Mouse (Mus musculus): Measurements from ENCODE around the gene Rpn1. TPM values are rescaled to one million over a fixed set of nuclear protein-coding genes. Genes with fewer than 3 reads are reported as not detected.

The Rpn1 gene
- total RNA-seq, 2 experiments from 2014 or later, result 169 to 184 TPM

DNA sequence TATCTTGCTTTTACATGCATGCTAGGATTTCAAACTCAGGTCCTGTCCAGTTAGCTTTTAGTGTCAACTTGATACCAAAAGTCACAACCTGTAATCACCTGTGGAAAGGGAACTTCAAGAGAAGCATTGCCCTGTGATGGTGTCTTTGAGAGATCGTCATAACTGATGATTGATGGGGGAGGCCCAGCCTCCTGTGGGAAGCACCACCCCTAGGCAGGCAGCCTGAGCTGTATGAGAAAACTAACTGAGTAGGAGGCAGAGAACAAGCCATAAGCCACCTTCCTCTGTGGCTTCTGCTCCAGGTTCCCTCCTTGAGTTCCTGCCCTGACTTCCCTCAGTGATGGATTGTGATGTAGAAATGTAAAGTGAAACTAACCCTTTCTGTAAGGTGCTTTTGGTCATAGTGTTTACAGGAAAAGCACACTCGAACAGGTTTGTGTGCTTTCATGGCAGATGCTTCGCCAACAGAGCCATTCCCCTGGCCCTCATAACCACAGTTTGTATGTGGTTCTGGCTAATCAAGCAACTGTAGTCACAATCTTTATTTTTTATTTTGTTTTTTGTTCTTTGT is 20.1 kb upstream of the Rpn1 start:
- no peak for DNase-seq (ENCODE audit: low spot score in 2 of 2)

DNA sequence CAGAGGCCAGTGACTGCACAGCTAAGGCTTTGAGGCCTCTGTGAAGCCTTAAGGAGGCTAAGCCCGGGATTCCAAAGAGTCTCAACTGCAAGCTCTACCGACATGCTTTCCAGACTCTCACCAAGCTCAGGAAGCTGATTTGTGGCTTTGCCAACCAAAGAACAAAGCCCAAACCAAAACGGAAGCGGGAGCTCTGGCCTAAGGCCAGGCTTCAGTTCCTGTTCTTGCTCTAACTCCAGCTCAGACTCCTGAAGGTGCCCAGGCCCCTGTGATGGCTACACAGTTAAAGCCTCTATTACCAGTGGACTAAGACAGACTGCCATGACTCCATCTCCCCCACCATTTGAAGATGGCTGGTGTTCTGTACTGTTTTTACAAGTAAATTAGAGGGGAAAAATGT is 19.2 kb upstream of the Rpn1 start:
- DNase-seq (ENCODE audit: low spot score in 2 of 2), result peak in 1 of 2 experiments; percentile 18

DNA sequence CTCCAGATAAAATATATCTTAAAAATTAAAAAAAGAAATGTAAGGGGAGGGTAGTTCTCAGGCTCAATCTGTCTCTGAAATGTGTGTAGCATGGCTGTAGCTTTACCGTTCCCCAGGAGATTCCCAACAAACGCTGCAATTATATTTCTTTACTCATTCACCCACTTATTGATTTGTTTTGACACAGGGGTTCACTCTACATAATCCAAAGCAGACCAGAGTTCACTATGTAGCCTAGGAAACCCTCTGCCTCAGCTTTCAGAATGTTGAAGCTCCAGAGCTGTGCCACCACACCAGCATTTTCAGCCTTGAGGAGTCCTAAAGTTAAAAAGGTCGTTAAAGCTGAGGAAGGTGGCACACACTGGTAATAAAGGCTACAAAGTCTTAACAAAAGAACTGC is 18.3 kb upstream of the Rpn1 start:
- DNase-seq (ENCODE audit: low spot score in 2 of 2), result no peak

DNA sequence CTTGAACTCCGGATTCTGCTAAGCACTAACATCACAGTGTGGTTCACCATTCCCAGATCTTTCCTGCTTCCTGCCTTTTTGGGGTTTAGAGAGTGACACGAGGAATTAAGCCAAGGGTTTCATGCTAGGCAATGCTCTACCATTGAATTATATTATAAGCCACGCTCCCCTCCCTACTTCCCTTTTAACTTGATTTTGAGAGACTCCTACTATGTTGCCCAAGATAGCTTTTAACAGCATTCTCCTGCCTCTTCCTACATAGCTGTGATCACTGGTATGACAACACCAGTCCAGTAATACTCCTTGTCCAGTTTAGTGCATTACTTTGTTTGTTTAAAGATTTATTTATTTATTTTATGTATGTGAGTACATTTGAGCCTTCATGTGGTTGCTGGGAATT is 16.6 kb upstream of the Rpn1 start:
- no peak for DNase-seq (ENCODE audit: low spot score in 2 of 2)

GRCm38 (mm10) chr6:88068739-88069138 is 15.5 kb upstream of the Rpn1 start:
- no peak for DNase-seq (ENCODE audit: low spot score in 2 of 2)

- no peak for DNase-seq (ENCODE audit: low spot score in 2 of 2)
These were observed 13.8 kb upstream of the Rpn1 start for GRCm38 (mm10) chr6:88070468-88070867.

GRCm38 (mm10) chr6:88071216-88071615 is 13.1 kb upstream of the Rpn1 start:
- DNase-seq (ENCODE audit: low spot score in 2 of 2), result no peak

DNA sequence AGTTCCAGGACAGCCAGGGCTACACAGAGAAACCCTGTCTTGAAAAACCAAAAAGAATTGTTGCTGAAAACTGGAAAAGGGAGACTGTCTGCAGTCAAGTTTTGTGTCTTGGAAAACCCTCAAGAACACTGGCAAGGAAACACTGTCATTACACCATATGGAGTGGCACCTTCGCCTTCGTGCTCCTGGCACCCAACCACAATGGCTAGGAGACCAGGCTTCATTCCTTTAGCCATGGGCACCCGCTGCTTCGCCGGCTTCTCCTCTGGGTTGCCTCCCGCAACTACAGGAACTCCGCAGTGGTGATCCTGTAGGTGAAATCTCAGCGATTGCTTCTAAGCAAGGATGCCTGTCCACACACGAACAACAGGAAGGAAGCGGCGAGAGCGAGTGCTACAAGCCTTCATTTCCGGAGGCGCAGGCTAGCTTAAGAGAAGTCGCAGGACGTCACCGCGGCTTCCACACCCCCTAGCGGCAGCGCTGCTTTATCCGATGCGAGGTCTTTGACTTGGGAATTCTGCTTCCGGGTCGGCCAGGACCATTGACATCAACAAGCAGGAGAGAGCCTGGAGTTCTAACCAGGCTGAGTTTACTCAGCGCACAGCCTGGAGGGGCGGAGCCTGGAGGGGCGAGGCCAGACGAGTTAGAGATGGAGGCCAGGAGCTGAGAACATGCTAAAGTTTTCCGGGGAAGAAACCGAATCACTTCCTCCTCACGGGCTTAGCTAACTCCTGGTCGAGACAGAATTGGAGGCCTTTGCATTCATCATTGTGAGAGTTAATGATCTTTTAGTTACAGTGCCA is 9.3 kb upstream of the Rpn1 start:
- DNase-seq (ENCODE audit: low spot score in 2 of 2), result peak; percentile 93 to 98

DNA sequence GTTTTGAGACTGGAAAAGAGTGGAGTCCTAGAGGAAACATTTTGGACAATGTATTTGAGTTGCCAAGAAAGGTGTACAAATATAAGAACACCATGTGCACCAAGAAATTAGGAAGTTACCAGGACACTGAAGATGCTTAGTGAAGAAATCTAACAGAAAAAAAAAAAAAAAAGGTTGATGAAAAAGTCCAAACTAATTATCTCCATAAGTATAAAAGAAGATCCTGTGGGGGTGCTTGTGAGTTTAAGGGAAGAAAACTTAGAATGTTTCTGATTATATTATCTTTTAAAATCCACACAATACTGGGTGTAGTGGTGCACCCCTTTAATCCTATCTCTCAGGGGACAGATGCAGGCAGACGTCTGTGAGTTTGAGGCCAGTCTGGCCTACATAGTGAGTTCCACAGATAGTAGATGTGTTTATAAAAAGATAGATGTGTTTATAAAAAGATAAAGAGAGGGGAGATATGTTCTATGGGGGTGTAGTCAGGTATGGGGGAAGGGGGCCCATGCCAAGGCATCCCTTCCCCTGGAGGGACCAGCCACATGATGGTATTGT is 8.2 kb upstream of the Rpn1 start:
- DNase-seq (ENCODE audit: low spot score in 2 of 2), result no peak

GRCm38 (mm10) chr6:88083095-88083494 is 1.2 kb upstream of the Rpn1 start:
- DNase-seq (ENCODE audit: low spot score in 2 of 2), result no peak

DNA sequence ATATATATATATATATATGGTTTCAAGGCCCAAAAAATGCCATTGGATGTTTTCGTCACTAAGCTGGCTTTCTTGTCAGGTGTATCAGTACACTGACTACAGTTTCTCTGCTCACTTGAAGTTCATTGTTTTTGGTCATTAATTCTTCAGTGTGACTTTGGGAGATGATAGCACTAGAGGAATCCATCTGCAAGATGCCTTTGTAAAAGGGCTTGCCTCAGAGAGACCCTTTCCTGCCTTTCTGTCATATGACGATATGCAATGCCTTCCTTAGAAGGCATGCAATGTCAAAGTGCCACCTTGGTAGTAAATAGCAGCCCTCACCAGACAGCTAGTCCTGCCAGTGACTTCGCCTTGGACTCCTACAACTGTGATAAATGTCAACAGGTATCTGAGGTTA is 610 bp upstream of the Rpn1 start:
- DNase-seq (ENCODE audit: low spot score in 2 of 2), result no peak

- DNase-seq (ENCODE audit: low spot score in 2 of 2), result no peak
These were observed 4.7 kb downstream of the Rpn1 start for GRCm38 (mm10) chr6:88088971-88089370.

- DNase-seq (ENCODE audit: low spot score in 2 of 2), result no peak
These were observed 11.1 kb downstream of the Rpn1 start for GRCm38 (mm10) chr6:88095377-88095776.

DNA sequence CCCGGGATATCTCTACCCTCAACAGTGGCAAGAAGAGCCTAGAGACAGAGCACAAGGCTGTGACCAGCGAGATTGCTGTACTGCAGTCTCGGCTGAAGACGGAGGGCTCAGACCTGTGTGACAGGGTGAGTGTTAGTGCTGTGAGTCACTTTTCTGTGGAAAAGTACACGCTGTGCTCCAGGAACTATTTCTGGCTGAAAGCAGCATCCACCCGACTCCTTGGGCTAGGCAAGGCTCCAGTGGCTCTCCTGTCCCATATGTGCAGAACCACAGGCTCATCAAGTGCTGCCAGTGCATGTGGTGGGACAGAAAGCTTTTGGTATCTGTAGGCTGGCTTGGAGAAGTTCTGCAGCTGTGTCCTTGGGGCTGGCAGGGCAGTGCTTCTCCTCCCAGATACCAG is 17.8 kb downstream of the Rpn1 start:
- peak in 1 of 2 experiments; percentile 26 for DNase-seq (ENCODE audit: low spot score in 2 of 2)

- peak; percentile 94 to 98 for DNase-seq (ENCODE audit: low spot score in 2 of 2)
These were observed 21.7 kb downstream of the Rpn1 start for GRCm38 (mm10) chr6:88105783-88106611.

- DNase-seq (ENCODE audit: low spot score in 2 of 2), result no peak
These were observed 22.4 kb downstream of the Rpn1 start for GRCm38 (mm10) chr6:88106612-88107123.

DNA sequence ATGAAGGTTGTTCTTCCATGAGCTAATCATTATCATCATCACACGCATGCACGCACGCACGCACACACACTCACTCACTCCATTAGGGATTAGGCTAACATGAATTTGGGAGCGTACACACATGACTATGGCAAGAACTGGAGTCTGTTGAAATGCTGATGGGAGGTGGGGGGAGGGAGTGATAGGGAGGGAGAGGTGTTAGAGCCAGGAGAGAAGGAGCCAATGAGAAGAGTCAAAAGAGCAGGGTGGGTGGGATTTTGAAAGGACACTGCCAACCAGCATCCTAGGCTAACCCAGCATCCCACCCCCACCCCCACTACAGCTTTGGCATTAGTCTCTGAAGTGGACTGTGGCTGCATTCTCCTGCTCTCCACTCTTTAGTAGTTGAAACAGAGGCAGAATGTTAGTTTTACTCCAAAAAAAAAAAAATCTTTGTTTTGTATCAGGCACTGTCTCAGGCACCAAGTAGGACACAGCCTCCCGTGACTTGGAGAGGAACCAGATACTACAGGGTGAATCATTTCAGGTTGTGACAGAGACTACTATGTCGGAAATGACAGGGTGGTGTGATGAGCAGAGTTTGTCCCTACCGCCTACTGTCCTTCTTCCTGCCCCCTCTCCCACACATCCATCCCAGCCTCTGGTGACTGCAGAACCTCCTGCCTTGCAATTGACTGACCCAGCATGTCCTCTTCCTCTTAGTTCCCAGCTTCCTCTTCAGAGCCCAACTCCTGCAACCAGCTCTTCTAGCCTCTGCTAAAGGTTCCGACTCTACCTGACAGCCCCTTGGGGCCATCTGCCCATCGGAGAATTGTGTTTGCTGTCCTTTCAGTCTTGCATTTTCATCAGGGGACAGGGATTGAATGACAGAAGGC is 23.6 kb downstream of the Rpn1 start:
- no peak for DNase-seq (ENCODE audit: low spot score in 2 of 2)

DNA sequence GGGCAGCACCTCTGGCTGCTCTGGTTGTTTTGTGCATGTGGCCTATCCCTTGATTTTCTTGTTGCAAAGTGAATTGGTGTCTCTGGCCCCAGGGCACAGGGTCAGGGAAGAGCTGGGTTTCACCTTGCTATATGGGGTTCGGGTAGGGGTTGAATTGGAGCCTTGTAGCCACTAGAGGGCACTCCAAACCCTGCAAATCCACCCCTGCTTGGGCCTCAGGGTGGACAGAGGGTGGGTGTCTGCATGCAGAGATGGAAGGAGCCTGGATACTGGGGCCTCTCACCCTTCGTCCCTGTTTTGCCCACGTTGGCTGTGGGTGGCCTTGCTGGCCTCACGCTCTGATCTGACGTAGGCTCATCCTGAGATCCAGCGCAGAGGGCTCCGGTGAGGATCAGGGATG is 28.9 kb downstream of the Rpn1 start:
- peak in 1 of 2 experiments; percentile 71 for DNase-seq (ENCODE audit: low spot score in 2 of 2)

DNA sequence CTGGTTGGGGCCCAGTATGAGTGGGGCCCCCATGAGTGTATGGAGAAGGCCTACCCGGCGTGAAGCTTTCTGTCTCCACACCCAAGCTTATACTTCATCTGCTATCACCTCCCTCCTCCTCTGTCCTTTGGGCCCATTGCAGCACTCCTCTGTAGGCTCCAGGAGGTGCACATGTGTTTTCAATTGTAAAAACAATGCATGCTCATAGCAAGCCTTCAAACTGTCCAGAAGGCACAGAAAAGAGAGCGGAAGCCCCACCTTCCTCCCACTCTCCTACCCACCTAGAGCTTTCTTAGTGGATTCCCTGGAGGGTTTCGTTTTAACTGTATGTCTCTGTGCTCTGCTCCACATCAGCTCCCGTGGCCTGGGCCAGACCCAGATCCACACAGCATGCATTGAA is 30.1 kb downstream of the Rpn1 start:
- DNase-seq (ENCODE audit: low spot score in 2 of 2), result no peak

DNA sequence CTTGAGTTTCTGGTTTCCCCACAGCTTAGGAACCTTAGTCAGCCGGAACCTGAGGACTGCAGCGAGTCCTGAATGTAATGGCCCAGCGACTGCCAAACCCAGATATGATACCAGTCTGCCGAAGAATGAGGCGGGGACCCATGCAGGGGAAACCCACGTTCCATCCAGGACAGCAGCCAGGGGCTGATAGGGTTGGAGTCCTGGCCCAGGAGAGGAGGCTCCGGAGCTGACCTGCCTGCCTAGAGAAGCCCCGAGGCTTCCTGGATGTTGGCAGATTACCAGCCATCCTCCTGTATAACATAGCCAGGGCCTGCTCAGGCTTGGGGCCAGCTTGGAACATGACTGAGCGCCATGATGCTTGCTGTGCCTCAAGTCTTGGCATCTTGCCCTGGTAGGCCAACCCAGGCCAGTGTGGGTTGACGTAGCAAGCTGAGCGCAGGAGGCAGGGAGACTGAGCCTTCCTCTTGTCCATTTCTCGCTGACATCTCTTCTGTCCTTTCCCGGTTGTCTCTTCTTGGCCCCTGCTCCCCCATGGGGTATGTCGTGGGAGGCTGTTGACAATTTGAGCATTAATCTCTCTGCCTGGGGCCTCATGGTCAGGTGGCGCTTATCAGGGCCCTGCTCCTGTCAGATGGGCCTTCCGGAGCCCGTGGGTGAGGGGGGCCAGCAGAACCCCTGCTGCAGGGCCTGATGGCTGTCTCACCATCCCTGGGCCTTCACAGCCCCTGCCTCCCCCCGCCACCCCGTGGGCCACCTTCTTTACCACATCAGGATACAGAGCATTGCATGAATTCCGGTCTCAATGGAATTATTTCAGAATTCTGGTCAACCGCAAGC is 32.3 kb downstream of the Rpn1 start:
- no peak for DNase-seq (ENCODE audit: low spot score in 2 of 2)

All from layer of hippocampus, adult 18-20 months (tissue).